In the genomic region with DNA sequence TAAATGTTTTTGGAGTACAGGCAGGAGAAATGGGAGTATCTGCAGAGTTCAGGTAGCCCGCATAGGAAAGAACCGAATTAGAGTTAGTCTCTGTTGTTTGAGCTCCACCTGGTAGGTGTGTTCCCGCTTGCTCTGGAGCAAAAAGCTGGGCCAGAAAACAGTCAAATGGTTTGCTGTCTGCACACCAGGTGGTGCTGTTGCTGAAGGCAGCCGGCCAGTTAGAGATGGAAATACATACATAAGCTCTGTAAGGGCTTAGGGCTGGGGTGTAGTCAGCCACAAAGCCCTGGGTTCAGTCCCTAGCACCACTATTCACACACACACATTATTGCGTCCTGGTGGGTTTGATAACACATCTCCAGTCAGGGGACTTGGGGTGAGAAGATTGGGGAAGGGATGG, we compare ENCODE assay signal across 7 mouse cellular contexts. TPM values are rescaled to one million over a fixed set of nuclear protein-coding genes. Genes with fewer than 3 reads are reported as not detected.
DNase-seq lines count a peak whose midpoint lies in the region; ATAC-seq and TF ChIP-seq lines count a peak whose summit lies in the region.

No protein-coding gene starts in this region.

- TF ChIP-seq POLR2A in kidney, adult 2 months (IDR thresholded peaks at IDR 0.05; ENCODE audit: low read depth, low read length), result no peak

- TF ChIP-seq CTCF in kidney, adult 2 months (conservative IDR thresholded peaks at IDR 0.05; ENCODE audit: insufficient read depth, insufficient read length, low read depth, low read length), result peak; percentile 59
- peak; percentile 86 for TF ChIP-seq CTCF in liver, embryonic 14.5 days (IDR thresholded peaks at IDR 0.05; ENCODE audit: low read depth)

- no peaks in the 10 kb centered on the region for H3K4me1 ChIP-seq in kidney, adult 2 months (ENCODE audit: control insufficient read depth, insufficient read depth, low read length)
- H3K4me1 ChIP-seq in liver, embryonic 14.5 days (replicated peaks; ENCODE audit: control insufficient read depth in 2 of 2, insufficient read depth in 2 of 2, low read length in 1 of 2), result peaks cover 15 to 20% of the 10 kb centered on the region in 2 experiments

- no peaks in the 10 kb centered on the region for H3K9me3 ChIP-seq in liver, embryonic 14.5 days (ENCODE audit: control insufficient read depth, low read length)

- no peaks in the 10 kb centered on the region for H3K36me3 ChIP-seq in kidney, adult 2 months (ENCODE audit: control insufficient read depth, insufficient read depth, low read length)
- peaks cover 68% of the 10 kb centered on the region for H3K36me3 ChIP-seq in liver, embryonic 14.5 days (replicated peaks; ENCODE audit: control insufficient read depth, insufficient read depth, low read depth)

- DNase-seq in kidney, adult 2 months, result peak; percentile 29
- DNase-seq in kidney, adult 11 months, result no peak
- peak; percentile 38 for DNase-seq in B cell, adult 2 months
- peak; percentile 57 for DNase-seq in ES-CJ7 (ENCODE audit: low read depth, low spot score)
- DNase-seq in cerebellum, adult 8-10 months, result peak; percentile 61
- no peak for DNase-seq in liver, embryonic 14.5 days (ENCODE audit: low read depth in 3 of 3, low spot score in 3 of 3)
- peak; percentile 57 for DNase-seq in thymus, postnatal 4 days

- no peak overlapping the region for H3K4me2 ChIP-seq in liver, embryonic 14.5 days (ENCODE audit: low read depth)

- no peak overlapping the region for H3K9ac ChIP-seq in liver, embryonic 14.5 days (replicated peaks)

- TF ChIP-seq EP300 in liver, embryonic 14.5 days (IDR thresholded peaks at IDR 0.05; ENCODE audit: low read depth), result no peak

- H3K27ac ChIP-seq in kidney, adult 2 months (ENCODE audit: insufficient read depth, low read depth, low read length), result no peak overlapping the region
- H3K27ac ChIP-seq in liver, embryonic 14.5 days, result no peak overlapping the region

- ATAC-seq in liver, embryonic 14.5 days (ENCODE audit: insufficient read depth), result no peak

- 73% methylated on average over 5 of the region's 5 CpGs for WGBS in kidney, adult 2 months
- 61% methylated on average over 5 of the region's 5 CpGs for WGBS in liver, embryonic 14.5 days (ENCODE audit: insufficient replicate concordance)

- no peak overlapping the region for H3K4me3 ChIP-seq in kidney, adult 2 months (ENCODE audit: insufficient read depth, low read depth, low read length)
- no peak overlapping the region for H3K4me3 ChIP-seq in liver, embryonic 14.5 days (ENCODE audit: insufficient read depth in 1 of 2, low read depth in 2 of 2, low read length in 2 of 2)

- no peaks in the 10 kb centered on the region for H3K27me3 ChIP-seq in kidney, adult 2 months (replicated peaks; ENCODE audit: control insufficient read depth, insufficient read depth, low read length)
- H3K27me3 ChIP-seq in liver, embryonic 14.5 days (ENCODE audit: control insufficient read depth, insufficient read depth, low read length), result no peaks in the 10 kb centered on the region

RNA-seq across cellular contexts. Expression of a gene that starts 21.4 kb away (rescaled TPM):
- 0.63 and 0.71 TPM in 2 replicates for polyA plus RNA-seq in kidney, adult 2 months (2012; rRNA removed)
- 1.0 and 1.4 TPM in 2 replicates for polyA plus RNA-seq in liver, embryonic 14.5 days (2012; rRNA removed)
- polyA plus RNA-seq in liver, embryonic 14.5 days (2014; fragmentation: Nextera tagmentation; extraction: Ambion mirVana), result 0.38 and 1.1 TPM in 2 replicates

RNA-seq across cellular contexts. Expression of a gene that starts 21.5 kb away (rescaled TPM):
- 27.1 and 31.3 TPM in 2 replicates for polyA plus RNA-seq in kidney, adult 2 months (2012; rRNA removed)
- 11.5 and 23.7 TPM in 2 replicates for polyA plus RNA-seq in liver, embryonic 14.5 days (2012; rRNA removed)
- 35.9 and 40.4 TPM in 2 replicates for polyA plus RNA-seq in liver, embryonic 14.5 days (2014; fragmentation: Nextera tagmentation; extraction: Ambion mirVana)

RNA-seq across cellular contexts. Expression of a gene that starts 24.3 kb away (rescaled TPM):
- 23.6 and 24.3 TPM in 2 replicates for polyA plus RNA-seq in kidney, adult 2 months (2012; rRNA removed)
- polyA plus RNA-seq in liver, embryonic 14.5 days (2012; rRNA removed), result 14.9 and 16.1 TPM in 2 replicates
- 55.9 and 66.0 TPM in 2 replicates for polyA plus RNA-seq in liver, embryonic 14.5 days (2014; fragmentation: Nextera tagmentation; extraction: Ambion mirVana)

Comparison
In these comparisons a context has a peak if more than half of its experiments do, and no peak if none do; other contexts are left out.
1. DNase-seq: peak in kidney, adult 2 months (single experiment), B cell, adult 2 months (2 of 2), ES-CJ7 (single experiment), cerebellum, adult 8-10 months (single experiment) and thymus, postnatal 4 days (single experiment); none in kidney, adult 11 months (single experiment) and liver, embryonic 14.5 days (0 of 3).